21 mouse cellular contexts compared by ENCODE assay signal in the genomic region with DNA sequence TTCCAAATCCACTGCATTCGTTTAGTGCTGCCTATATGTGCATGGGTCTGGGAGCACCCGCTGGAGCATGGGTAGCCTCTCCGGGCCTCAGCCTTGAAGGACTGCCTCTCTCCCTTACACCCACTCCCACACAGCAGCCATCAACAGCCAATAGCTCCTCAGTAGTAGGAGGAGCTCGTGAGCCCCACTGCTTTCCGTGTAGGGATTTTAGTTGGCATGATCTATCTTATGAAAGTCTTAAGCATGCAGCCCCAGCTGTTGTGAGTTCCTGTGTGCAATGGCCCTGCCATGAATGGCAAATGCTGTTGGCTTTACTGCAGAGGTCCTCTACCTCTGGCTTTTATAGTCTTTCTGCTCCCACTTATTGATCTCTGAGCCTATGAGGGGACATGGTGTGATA.
"Had no signal": no experiment of that assay in that cellular context is flagged by ENCODE, and none has a peak within 500 bp of the region (broad histone marks: within the 10 kb centered on the region; RNA-seq: fewer than 3 reads in every experiment).

No protein-coding gene starts in this region.

- DNase-seq: cerebellum, adult 2 months; cerebellum, adult 8-10 months; cerebellum, adult 9-10 months; cerebellum, adult 9-11 months; cerebellum, postnatal 10 days; cerebellum, postnatal 14 days; cerebellum, postnatal 25 days; cerebellum, postnatal 36 days; embryo, embryonic 11 days; forebrain, postnatal 0 days; gastrocnemius, adult 2 months; gastrocnemius, postnatal 10 days; gastrocnemius, postnatal 14 days; gastrocnemius, postnatal 25 days; gastrocnemius, postnatal 36 days; heart, adult 18-20 months; heart, adult 2 months had no signal

- ATAC-seq: forebrain, embryonic 13.5 days; forebrain, embryonic 14.5 days; forebrain, embryonic 15.5 days; forebrain, embryonic 16.5 days; forebrain, postnatal 0 days had no signal
